In genomic region chr3:98206977-98207376, GRCm38 (mm10) we compare ENCODE assay signal across 30 mouse cellular contexts. TPM values are rescaled to one million over a fixed set of nuclear protein-coding genes. Genes with fewer than 3 reads are reported as not detected.
DNase-seq lines count a peak whose midpoint lies in the region; ATAC-seq lines count a peak whose summit lies in the region.
"Had no signal": no experiment of that assay in that cellular context is flagged by ENCODE, and none has a peak within 500 bp of the region (broad histone marks: within the 10 kb centered on the region; RNA-seq: fewer than 3 reads in every experiment).

No protein-coding gene starts in this region.

- DNase-seq in kidney, postnatal 25 days: no peak
- no peak for DNase-seq in kidney, adult 9 months
- DNase-seq in midbrain, embryonic 11.5 days (ENCODE audit: low spot score, missing footprints): peak; percentile 14
- no peak for DNase-seq in heart, adult 8-10 months (ENCODE audit: low spot score)
- DNase-seq: adrenal gland, adult 2 months; adrenal gland, postnatal 10 days; adrenal gland, postnatal 25 days; cerebellum, adult 11 months; cerebellum, adult 18-20 months; cerebellum, adult 8-10 months; cerebellum, adult 9-11 months; cerebellum, postnatal 14 days; cerebellum, postnatal 36 days had no signal

- H3K4me1 ChIP-seq in kidney, embryonic 14.5 days (ENCODE audit: control insufficient read depth, insufficient read depth, low read length): peaks cover 18% of the 10 kb centered on the region
- H3K4me1 ChIP-seq in kidney, embryonic 16.5 days (ENCODE audit: insufficient read depth, low read length): peaks cover 8% of the 10 kb centered on the region
- H3K4me1 ChIP-seq in midbrain, embryonic 11.5 days (ENCODE audit: control insufficient read depth, insufficient read depth, low read length): no peaks in the 10 kb centered on the region
- peaks cover 2% of the 10 kb centered on the region; the same call in 1 of the 2 replicates for H3K4me1 ChIP-seq in midbrain, embryonic 16.5 days (ENCODE audit: control insufficient read depth, insufficient read depth, low read length)
- H3K4me1 ChIP-seq: embryonic facial prominence, embryonic 13.5 days; embryonic facial prominence, embryonic 15.5 days; forebrain, embryonic 12.5 days had no signal

- H3K9ac ChIP-seq in kidney, embryonic 14.5 days (ENCODE audit: low read depth, low read length): no peak overlapping the region
- H3K9ac ChIP-seq in kidney, embryonic 16.5 days (replicated peaks; ENCODE audit: low read length): no peak overlapping the region
- H3K9ac ChIP-seq in midbrain, embryonic 11.5 days (ENCODE audit: low read length): no peak overlapping the region
- H3K9ac ChIP-seq in midbrain, embryonic 16.5 days (ENCODE audit: low read depth, low read length): no peak overlapping the region
- H3K9ac ChIP-seq: embryonic facial prominence, embryonic 13.5 days; embryonic facial prominence, embryonic 15.5 days; forebrain, embryonic 12.5 days had no signal

- no peak overlapping the region for H3K4me2 ChIP-seq in kidney, embryonic 14.5 days (replicated peaks; ENCODE audit: low read depth, low read length)
- H3K4me2 ChIP-seq in kidney, embryonic 16.5 days (replicated peaks; ENCODE audit: low read depth, low read length): no peak overlapping the region
- H3K4me2 ChIP-seq in midbrain, embryonic 11.5 days: no peak overlapping the region
- no peak overlapping the region for H3K4me2 ChIP-seq in midbrain, embryonic 16.5 days (ENCODE audit: low read length)
- H3K4me2 ChIP-seq: embryonic facial prominence, embryonic 13.5 days; embryonic facial prominence, embryonic 15.5 days; forebrain, embryonic 12.5 days had no signal

- H3K9me3 ChIP-seq in kidney, embryonic 14.5 days (ENCODE audit: control insufficient read depth, low read length): no peaks in the 10 kb centered on the region
- no peaks in the 10 kb centered on the region for H3K9me3 ChIP-seq in kidney, embryonic 16.5 days (ENCODE audit: low read length)
- no peaks in the 10 kb centered on the region for H3K9me3 ChIP-seq in midbrain, embryonic 11.5 days (ENCODE audit: control insufficient read depth, low read length)
- no peaks in the 10 kb centered on the region for H3K9me3 ChIP-seq in midbrain, embryonic 16.5 days (replicated peaks; ENCODE audit: control insufficient read depth, low read length, poor library complexity, severe bottlenecking)
- H3K9me3 ChIP-seq: embryonic facial prominence, embryonic 13.5 days; embryonic facial prominence, embryonic 15.5 days; forebrain, embryonic 10.5 days; forebrain, embryonic 12.5 days had no signal

- ATAC-seq in kidney, embryonic 14.5 days (ENCODE audit: low FRiP score, low TSS enrichment): peak; percentile 91
- ATAC-seq in kidney, embryonic 16.5 days (ENCODE audit: low FRiP score, low TSS enrichment): peak; percentile 85
- ATAC-seq in midbrain, embryonic 11.5 days (ENCODE audit: low FRiP score): no peak
- no peak for ATAC-seq in midbrain, embryonic 16.5 days
- ATAC-seq: forebrain, embryonic 14.5 days; forebrain, embryonic 16.5 days had no signal

- no peaks in the 10 kb centered on the region for H3K36me3 ChIP-seq in kidney, embryonic 14.5 days (ENCODE audit: control insufficient read depth, insufficient read depth, low read length)
- no peaks in the 10 kb centered on the region for H3K36me3 ChIP-seq in kidney, embryonic 16.5 days (ENCODE audit: insufficient read depth, low read length)
- H3K36me3 ChIP-seq in midbrain, embryonic 11.5 days (ENCODE audit: control insufficient read depth, insufficient read depth, low read length): no peaks in the 10 kb centered on the region
- H3K36me3 ChIP-seq in midbrain, embryonic 16.5 days (ENCODE audit: control insufficient read depth, insufficient read depth, low read length): no peaks in the 10 kb centered on the region
- H3K36me3 ChIP-seq: embryonic facial prominence, embryonic 13.5 days; embryonic facial prominence, embryonic 15.5 days; forebrain, embryonic 10.5 days; forebrain, embryonic 12.5 days had no signal

- no peak overlapping the region for H3K27ac ChIP-seq in kidney, embryonic 14.5 days (ENCODE audit: low read depth, low read length)
- H3K27ac ChIP-seq in kidney, embryonic 16.5 days (ENCODE audit: low read length): peak overlapping the region; percentile 5; the same call in 1 of the 2 replicates
- H3K27ac ChIP-seq in midbrain, embryonic 11.5 days (ENCODE audit: low read depth, low read length): no peak overlapping the region
- H3K27ac ChIP-seq in midbrain, embryonic 16.5 days (ENCODE audit: low read length): no peak overlapping the region
- H3K27ac ChIP-seq: embryonic facial prominence, embryonic 13.5 days; embryonic facial prominence, embryonic 15.5 days; forebrain, embryonic 10.5 days; forebrain, embryonic 12.5 days had no signal

- WGBS in kidney, embryonic 14.5 days: 3% methylated on average over 3 of the region's 3 CpGs
- WGBS in kidney, embryonic 16.5 days: 6% methylated on average over 3 of the region's 3 CpGs
- WGBS in midbrain, embryonic 11.5 days: 80% methylated on average over 3 of the region's 3 CpGs
- WGBS in midbrain, embryonic 16.5 days: 72% methylated on average over 3 of the region's 3 CpGs

- no peak overlapping the region for H3K4me3 ChIP-seq in kidney, embryonic 14.5 days (ENCODE audit: low read length)
- no peak overlapping the region for H3K4me3 ChIP-seq in kidney, embryonic 16.5 days (ENCODE audit: low read length)
- no peak overlapping the region for H3K4me3 ChIP-seq in midbrain, embryonic 11.5 days (ENCODE audit: low read depth, low read length)
- H3K4me3 ChIP-seq in midbrain, embryonic 16.5 days (ENCODE audit: low read depth, low read length): no peak overlapping the region
- H3K4me3 ChIP-seq: embryonic facial prominence, embryonic 13.5 days; embryonic facial prominence, embryonic 15.5 days; erythroblast, embryonic 14.5 days; forebrain, embryonic 10.5 days; forebrain, embryonic 12.5 days had no signal

- H3K27me3 ChIP-seq in kidney, embryonic 14.5 days (ENCODE audit: control insufficient read depth, insufficient read depth, low read length): no peaks in the 10 kb centered on the region
- H3K27me3 ChIP-seq in kidney, embryonic 16.5 days (ENCODE audit: insufficient read depth, low read length): no peaks in the 10 kb centered on the region
- no peaks in the 10 kb centered on the region for H3K27me3 ChIP-seq in midbrain, embryonic 11.5 days (ENCODE audit: control insufficient read depth, insufficient read depth, low read length)
- H3K27me3 ChIP-seq in midbrain, embryonic 16.5 days (ENCODE audit: control insufficient read depth, insufficient read depth, low read depth, low read length): no peaks in the 10 kb centered on the region
- H3K27me3 ChIP-seq: embryonic facial prominence, embryonic 13.5 days; embryonic facial prominence, embryonic 15.5 days; forebrain, embryonic 12.5 days had no signal

RNA-seq across cellular contexts. Expression of gene Reg4, which starts 15.0 kb away (rescaled TPM):
- polyA plus RNA-seq in kidney, embryonic 14.5 days (2014; fragmentation: Nextera tagmentation; extraction: Ambion mirVana): 0.31 TPM in 1 of 2 replicates, not detected in the other
- 0.58 and 0.67 TPM in 2 replicates for polyA plus RNA-seq in kidney, embryonic 16.5 days (2015; fragmentation: Nextera tagmentation; extraction: Ambion mirVana)
- polyA plus RNA-seq in midbrain, embryonic 11.5 days (2014; fragmentation: Nextera tagmentation; extraction: Ambion mirVana): not detected in 2 replicates
- not detected in 2 replicates for polyA plus RNA-seq in midbrain, embryonic 16.5 days (2015; fragmentation: Nextera tagmentation; extraction: Ambion mirVana)
- total RNA-seq in heart, adult 8-10 months (2022): not detected
- total RNA-seq: adrenal gland, adult 2 months; adrenal gland, postnatal 10 days; adrenal gland, postnatal 25 days; adrenal gland, postnatal 4 days; common myeloid progenitor, adult 5-6 weeks; ES-E14; MEL had no signal
- polyA plus RNA-seq: adrenal gland, adult 2 months; brain, embryonic 14.5 days; C2C12; embryonic facial prominence, embryonic 11.5 days; embryonic facial prominence, embryonic 13.5 days; embryonic facial prominence, embryonic 15.5 days; erythroblast, embryonic 14.5 days; forebrain, embryonic 12.5 days; forebrain, embryonic 14.5 days; forebrain, embryonic 16.5 days had no signal

RNA-seq across cellular contexts. Expression of gene Adam30, which starts 46.5 kb away (rescaled TPM):
- 0.06 TPM in 1 of 2 replicates, not detected in the other for polyA plus RNA-seq in kidney, embryonic 14.5 days (2014; fragmentation: Nextera tagmentation; extraction: Ambion mirVana)
- polyA plus RNA-seq in kidney, embryonic 16.5 days (2015; fragmentation: Nextera tagmentation; extraction: Ambion mirVana): not detected in 2 replicates
- not detected in 2 replicates for polyA plus RNA-seq in midbrain, embryonic 11.5 days (2014; fragmentation: Nextera tagmentation; extraction: Ambion mirVana)
- not detected in 2 replicates for polyA plus RNA-seq in midbrain, embryonic 16.5 days (2015; fragmentation: Nextera tagmentation; extraction: Ambion mirVana)
- total RNA-seq in heart, adult 8-10 months (2022): not detected
- total RNA-seq: adrenal gland, adult 2 months; adrenal gland, postnatal 10 days; adrenal gland, postnatal 25 days; adrenal gland, postnatal 4 days; MEL had no signal
- polyA plus RNA-seq: adrenal gland, adult 2 months; brain, embryonic 14.5 days; C2C12; embryonic facial prominence, embryonic 11.5 days; embryonic facial prominence, embryonic 13.5 days; embryonic facial prominence, embryonic 15.5 days; erythroblast, embryonic 14.5 days; forebrain, embryonic 10.5 days; forebrain, embryonic 12.5 days; forebrain, embryonic 14.5 days; forebrain, embryonic 16.5 days had no signal

Comparison
In these comparisons a context has a peak if more than half of its experiments do, and no peak if none do; other contexts are left out.
1. ATAC-seq: peak in kidney, embryonic 14.5 days (single experiment) and kidney, embryonic 16.5 days (single experiment); none in midbrain, embryonic 11.5 days (single experiment) and midbrain, embryonic 16.5 days (single experiment).